In the genomic region with DNA sequence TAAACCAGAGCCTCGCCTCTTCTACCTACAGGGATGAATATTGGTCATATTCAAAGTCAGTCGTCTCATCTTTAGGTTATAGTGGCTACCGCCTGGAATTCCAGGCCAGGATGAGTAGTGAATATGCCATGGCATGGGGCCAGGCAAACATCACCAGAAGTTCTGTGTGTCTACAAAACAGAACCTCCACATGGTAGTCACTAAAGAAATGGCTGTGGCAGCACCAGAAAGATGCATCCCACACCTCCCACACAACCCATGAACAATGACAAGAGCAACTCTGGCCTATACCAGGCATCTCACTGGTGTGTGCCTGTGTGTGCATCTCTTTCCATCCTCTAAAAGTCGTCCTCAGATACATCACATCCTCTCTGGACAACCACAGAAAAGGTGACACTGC, we compare ENCODE assay signal across 13 mouse cellular contexts.
"Had no signal": no experiment of that assay in that cellular context is flagged by ENCODE, and none has a peak within 500 bp of the region (broad histone marks: within the 10 kb centered on the region; RNA-seq: fewer than 3 reads in every experiment).

No protein-coding gene starts in this region.

- DNase-seq: gastrocnemius, adult 2 months; gastrocnemius, postnatal 10 days; gastrocnemius, postnatal 25 days; heart, adult 2 months; heart, postnatal 14 days; heart, postnatal 36 days; kidney, adult 18-20 months; kidney, adult 8-10 months; kidney, postnatal 10 days; kidney, postnatal 25 days; kidney, postnatal 4 days; liver; liver, embryonic 13.5 days had no signal
